Mouse (Mus musculus): ENCODE data around the gene E2f6.

E2f6 gene

GRCm38 (mm10) chr12:16800259-16800958, 10.4 kb upstream of the E2f6 start, which contains the start of gene Greb1:
TSS of gene Greb1 (minus strand) at chr12:16800886.
- no peak for DNase-seq (ENCODE audit: low spot score in 2 of 2)

- DNase-seq (ENCODE audit: low spot score in 2 of 2): no peak
Measured at GRCm38 (mm10) chr12:16800959-16801315, 9.8 kb upstream of the E2f6 start.

GRCm38 (mm10) chr12:16803237-16803955, 7.4 kb upstream of the E2f6 start:
- no peak for DNase-seq (ENCODE audit: low spot score in 2 of 2)

GRCm38 (mm10) chr12:16803956-16804430, 6.8 kb upstream of the E2f6 start:
- DNase-seq (ENCODE audit: low spot score in 2 of 2): no peak

GRCm38 (mm10) chr12:16805511-16805910, 5.3 kb upstream of the E2f6 start:
- DNase-seq (ENCODE audit: low spot score in 2 of 2): peak; percentile 61 to 79

- no peak for DNase-seq (ENCODE audit: low spot score in 2 of 2)
Measured at GRCm38 (mm10) chr12:16808045-16808444, 2.7 kb upstream of the E2f6 start.

- DNase-seq (ENCODE audit: low spot score in 2 of 2): no peak
Measured at GRCm38 (mm10) chr12:16811477-16811876, 714 bp downstream of the E2f6 start.

- DNase-seq (ENCODE audit: low spot score in 2 of 2): no peak
Measured at GRCm38 (mm10) chr12:16817147-16817546, 6.4 kb downstream of the E2f6 start.

GRCm38 (mm10) chr12:16818513-16818912, 7.8 kb downstream of the E2f6 start:
- no peak for DNase-seq (ENCODE audit: low spot score in 2 of 2)

- no peak for DNase-seq (ENCODE audit: low spot score in 2 of 2)
Measured at GRCm38 (mm10) chr12:16820761-16821160, 10.0 kb downstream of the E2f6 start.

- no peak for DNase-seq (ENCODE audit: low spot score in 2 of 2)
Measured at GRCm38 (mm10) chr12:16822181-16822734, 11.5 kb downstream of the E2f6 start.

GRCm38 (mm10) chr12:16823701-16824100, 12.9 kb downstream of the E2f6 start:
- no peak for DNase-seq (ENCODE audit: low spot score in 2 of 2)

GRCm38 (mm10) chr12:16828505-16828904, 17.7 kb downstream of the E2f6 start:
- peak in 1 of 2 experiments; percentile 56 for DNase-seq (ENCODE audit: low spot score in 2 of 2)

GRCm38 (mm10) chr12:16829785-16830184, 19.0 kb downstream of the E2f6 start:
- DNase-seq (ENCODE audit: low spot score in 2 of 2): no peak

- DNase-seq (ENCODE audit: low spot score in 2 of 2): no peak
Measured at GRCm38 (mm10) chr12:16831071-16831470, 20.3 kb downstream of the E2f6 start.

- DNase-seq (ENCODE audit: low spot score in 2 of 2): no peak
Measured at GRCm38 (mm10) chr12:16834701-16835100, 23.9 kb downstream of the E2f6 start.

- no peak for DNase-seq (ENCODE audit: low spot score in 2 of 2)
Measured at GRCm38 (mm10) chr12:16836188-16836587, 25.4 kb downstream of the E2f6 start.

- no peak for DNase-seq (ENCODE audit: low spot score in 2 of 2)
Measured at GRCm38 (mm10) chr12:16837766-16838165, 27.0 kb downstream of the E2f6 start.

GRCm38 (mm10) chr12:16840842-16841782, 30.3 kb downstream of the E2f6 start:
- DNase-seq (ENCODE audit: low spot score in 2 of 2): no peak

- no peak for DNase-seq (ENCODE audit: low spot score in 2 of 2)
Measured at GRCm38 (mm10) chr12:16844623-16845592, 34.1 kb downstream of the E2f6 start.

All from urinary bladder, postnatal 4 days (tissue).